Mouse (Mus musculus): ENCODE measurements around the gene Flg2. TPM values are rescaled to one million over a fixed set of nuclear protein-coding genes. Genes with fewer than 3 reads are reported as not detected.

Flg2 gene
- polyA plus RNA-seq (2014; fragmentation: Nextera tagmentation; extraction: Ambion mirVana), result not detected in 2 replicates

- no peak within 1 kb of the TSS for H3K4me2 ChIP-seq (ENCODE audit: low read depth, low read length)
- H3K27ac ChIP-seq (replicated peaks; ENCODE audit: low read depth, low read length), result no peak within 1 kb of the TSS
- ATAC-seq (replicated peaks; ENCODE audit: insufficient number of reproducible peaks, low FRiP score, low TSS enrichment, low read depth) (no peak), DNase-seq (ENCODE audit: low spot score) (no peak)
- WGBS, result 87% methylated on average over 3 of the region's 3 CpGs
- H3K27me3 ChIP-seq (ENCODE audit: control insufficient read depth, insufficient read depth, low read length), result no peaks in the 10 kb centered on the region
- H3K9ac ChIP-seq (replicated peaks; ENCODE audit: low read length), result no peak within 1 kb of the TSS
- no peak within 1 kb of the TSS for H3K4me3 ChIP-seq (ENCODE audit: low read depth, low read length)
- no peaks in the 10 kb centered on the region for H3K36me3 ChIP-seq (replicated peaks; ENCODE audit: control insufficient read depth, insufficient read depth, low read depth, low read length)
- no peaks in the 10 kb centered on the region for H3K9me3 ChIP-seq (replicated peaks; ENCODE audit: control insufficient read depth, low read length)
- no peaks in the 10 kb centered on the region for H3K4me1 ChIP-seq (ENCODE audit: control insufficient read depth, insufficient read depth, low read length)
Observed at GRCm38 (mm10) chr3:93196978-93197377, at the start of gene Flg2. Gene Flg2, plus strand, starts transcription at chr3:93197278.

DNA sequence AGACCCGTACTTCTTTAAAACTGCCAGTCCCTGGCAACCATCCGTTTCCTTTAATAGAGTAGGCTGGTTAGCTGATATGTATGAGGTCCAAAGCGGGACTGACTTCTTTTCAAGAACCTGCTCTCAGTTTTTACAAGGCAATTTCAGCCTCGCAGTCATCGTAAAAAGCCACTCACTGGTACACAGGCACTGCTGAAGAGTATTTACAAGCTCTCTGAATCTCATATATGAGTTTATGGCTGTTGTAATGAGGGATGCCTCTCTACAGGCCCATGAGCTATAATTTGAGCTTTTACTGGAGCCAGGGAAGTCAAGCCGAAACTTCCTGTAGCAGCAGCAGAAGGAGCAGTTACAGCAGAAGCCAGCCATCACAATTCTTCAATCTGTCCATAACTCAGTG lies 34.6 kb upstream of the Flg2 start:
- ATAC-seq (replicated peaks; ENCODE audit: insufficient number of reproducible peaks, low FRiP score, low TSS enrichment, low read depth) (no peak), DNase-seq (ENCODE audit: low spot score) (no peak)

GRCm38 (mm10) chr3:93162996-93163592 lies 34.0 kb upstream of the Flg2 start:
- 57% methylated on average over 1 of the region's 1 CpGs for WGBS
- Histone ChIP-seq H3K27me3 (ENCODE audit: control insufficient read depth, insufficient read depth, low read length) (no peaks in the 10 kb centered on the region), H3K9me3 (replicated peaks; ENCODE audit: control insufficient read depth, low read length) (no peaks in the 10 kb centered on the region), H3K27ac (replicated peaks; ENCODE audit: low read depth, low read length) (no peak overlapping the region), H3K4me1 (ENCODE audit: control insufficient read depth, insufficient read depth, low read length) (no peaks in the 10 kb centered on the region), H3K36me3 (replicated peaks; ENCODE audit: control insufficient read depth, insufficient read depth, low read depth, low read length) (no peaks in the 10 kb centered on the region), H3K4me3 (ENCODE audit: low read depth, low read length) (no peak overlapping the region), H3K4me2 (ENCODE audit: low read depth, low read length) (no peak overlapping the region), H3K9ac (replicated peaks; ENCODE audit: low read length) (no peak overlapping the region)
- DNase-seq (ENCODE audit: low spot score) (no peak), ATAC-seq (replicated peaks; ENCODE audit: insufficient number of reproducible peaks, low FRiP score, low TSS enrichment, low read depth) (no peak)

More for the DNA sequence above, 34.6 kb upstream of the Flg2 start:
- no peak overlapping the region for H3K4me2 ChIP-seq (ENCODE audit: low read depth, low read length)
- no peak overlapping the region for H3K27ac ChIP-seq (replicated peaks; ENCODE audit: low read depth, low read length)
- 91% methylated on average over 6 of the region's 6 CpGs for WGBS
- H3K9ac ChIP-seq (replicated peaks; ENCODE audit: low read length), result no peak overlapping the region
- H3K27me3 ChIP-seq (ENCODE audit: control insufficient read depth, insufficient read depth, low read length), result no peaks in the 10 kb centered on the region
- no peaks in the 10 kb centered on the region for H3K4me1 ChIP-seq (ENCODE audit: control insufficient read depth, insufficient read depth, low read length)
- H3K9me3 ChIP-seq (replicated peaks; ENCODE audit: control insufficient read depth, low read length), result no peaks in the 10 kb centered on the region
- no peaks in the 10 kb centered on the region for H3K36me3 ChIP-seq (replicated peaks; ENCODE audit: control insufficient read depth, insufficient read depth, low read depth, low read length)
- no peak overlapping the region for H3K4me3 ChIP-seq (ENCODE audit: low read depth, low read length)

GRCm38 (mm10) chr3:93180856-93181255 lies 16.2 kb upstream of the Flg2 start:
- Histone ChIP-seq H3K4me2 (ENCODE audit: low read depth, low read length) (no peak overlapping the region), H3K36me3 (replicated peaks; ENCODE audit: control insufficient read depth, insufficient read depth, low read depth, low read length) (no peaks in the 10 kb centered on the region), H3K4me1 (ENCODE audit: control insufficient read depth, insufficient read depth, low read length) (no peaks in the 10 kb centered on the region), H3K27ac (replicated peaks; ENCODE audit: low read depth, low read length) (no peak overlapping the region), H3K4me3 (ENCODE audit: low read depth, low read length) (no peak overlapping the region), H3K9me3 (replicated peaks; ENCODE audit: control insufficient read depth, low read length) (no peaks in the 10 kb centered on the region), H3K27me3 (ENCODE audit: control insufficient read depth, insufficient read depth, low read length) (no peaks in the 10 kb centered on the region), H3K9ac (replicated peaks; ENCODE audit: low read length) (no peak overlapping the region)
- 91% methylated on average over 4 of the region's 4 CpGs for WGBS
- ATAC-seq (replicated peaks; ENCODE audit: insufficient number of reproducible peaks, low FRiP score, low TSS enrichment, low read depth) (no peak), DNase-seq (ENCODE audit: low spot score) (no peak)

DNA sequence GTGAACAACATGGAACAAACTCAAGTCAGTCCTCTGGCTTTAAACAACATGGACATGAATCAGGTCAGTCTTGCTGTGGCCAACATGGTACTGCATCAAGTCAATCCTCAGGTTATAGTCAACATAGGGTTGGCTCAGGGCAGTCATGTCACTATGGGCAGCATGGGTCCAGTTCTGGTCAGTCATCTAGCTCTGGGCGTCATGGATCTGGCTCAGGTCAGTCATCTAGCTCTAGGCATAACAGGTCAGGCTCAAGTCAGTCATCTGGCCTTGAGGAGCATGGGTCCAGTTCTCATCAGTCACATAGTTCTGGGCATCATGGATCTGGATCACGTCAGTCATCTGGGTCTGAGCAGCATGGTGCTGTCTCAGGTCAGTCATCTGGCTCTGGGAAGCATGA lies 4.9 kb downstream of the Flg2 start:
- Histone ChIP-seq H3K9me3 (replicated peaks; ENCODE audit: control insufficient read depth, low read length) (no peaks in the 10 kb centered on the region), H3K9ac (replicated peaks; ENCODE audit: low read length) (no peak overlapping the region), H3K27ac (replicated peaks; ENCODE audit: low read depth, low read length) (no peak overlapping the region), H3K36me3 (replicated peaks; ENCODE audit: control insufficient read depth, insufficient read depth, low read depth, low read length) (no peaks in the 10 kb centered on the region), H3K27me3 (ENCODE audit: control insufficient read depth, insufficient read depth, low read length) (no peaks in the 10 kb centered on the region), H3K4me3 (ENCODE audit: low read depth, low read length) (no peak overlapping the region), H3K4me2 (ENCODE audit: low read depth, low read length) (no peak overlapping the region), H3K4me1 (ENCODE audit: control insufficient read depth, insufficient read depth, low read length) (no peaks in the 10 kb centered on the region)
- DNase-seq (ENCODE audit: low spot score), result no peak
- WGBS, result 75% methylated on average over 2 of the region's 2 CpGs
- no peak; the same call in 1 of the 2 replicates for ATAC-seq (replicated peaks; ENCODE audit: insufficient number of reproducible peaks, low FRiP score, low TSS enrichment, low read depth)

- ATAC-seq (replicated peaks; ENCODE audit: insufficient number of reproducible peaks, low FRiP score, low TSS enrichment, low read depth), result no peak
- whole genome bisulfite sequencing, result 91% methylated on average over 4 of the region's 4 CpGs
- Histone ChIP-seq H3K4me3 (ENCODE audit: low read depth, low read length) (no peak overlapping the region), H3K9me3 (replicated peaks; ENCODE audit: control insufficient read depth, low read length) (no peaks in the 10 kb centered on the region), H3K27me3 (ENCODE audit: control insufficient read depth, insufficient read depth, low read length) (no peaks in the 10 kb centered on the region), H3K36me3 (replicated peaks; ENCODE audit: control insufficient read depth, insufficient read depth, low read depth, low read length) (no peaks in the 10 kb centered on the region), H3K9ac (replicated peaks; ENCODE audit: low read length) (no peak overlapping the region), H3K4me2 (ENCODE audit: low read depth, low read length) (no peak overlapping the region), H3K27ac (replicated peaks; ENCODE audit: low read depth, low read length) (no peak overlapping the region), H3K4me1 (ENCODE audit: control insufficient read depth, insufficient read depth, low read length) (no peaks in the 10 kb centered on the region)
- no peak for DNase-seq (ENCODE audit: low spot score)
Observed at GRCm38 (mm10) chr3:93202499-93202898, 5.4 kb downstream of the Flg2 start.

Other genes starting within 250 kb of the Flg2 start
- gene Lce3d, start 239.9 kb upstream of the Flg2 start, polyA plus RNA-seq (2014; fragmentation: Nextera tagmentation; extraction: Ambion mirVana), result not detected in 2 replicates
- not detected in 2 replicates for gene Lce3e, start 230.2 kb upstream of the Flg2 start, polyA plus RNA-seq (2014; fragmentation: Nextera tagmentation; extraction: Ambion mirVana)
- gene Lce3f, start 205.1 kb upstream of the Flg2 start, polyA plus RNA-seq (2014; fragmentation: Nextera tagmentation; extraction: Ambion mirVana), result not detected in 2 replicates
- 0.70 TPM in 1 of 2 replicates, not detected in the other for gene Crct1, start 181.6 kb upstream of the Flg2 start, polyA plus RNA-seq (2014; fragmentation: Nextera tagmentation; extraction: Ambion mirVana)
- gene Lce1m, start 178.2 kb upstream of the Flg2 start, polyA plus RNA-seq (2014; fragmentation: Nextera tagmentation; extraction: Ambion mirVana), result not detected in 2 replicates
- gene Gm4858, start 128.5 kb upstream of the Flg2 start, polyA plus RNA-seq (2014; fragmentation: Nextera tagmentation; extraction: Ambion mirVana), result not detected in 2 replicates
- not detected in 2 replicates for gene Crnn, start 52.5 kb upstream of the Flg2 start, polyA plus RNA-seq (2014; fragmentation: Nextera tagmentation; extraction: Ambion mirVana)
- not detected in 2 replicates for gene Flg, start 76.2 kb downstream of the Flg2 start, polyA plus RNA-seq (2014; fragmentation: Nextera tagmentation; extraction: Ambion mirVana)
- not detected in 2 replicates for gene Hrnr, start 122.5 kb downstream of the Flg2 start, polyA plus RNA-seq (2014; fragmentation: Nextera tagmentation; extraction: Ambion mirVana)
- gene Rptn, start 196.4 kb downstream of the Flg2 start, polyA plus RNA-seq (2014; fragmentation: Nextera tagmentation; extraction: Ambion mirVana), result not detected in 2 replicates
- 0.42 TPM in 2 replicates for gene Tchh, start 245.1 kb downstream of the Flg2 start, polyA plus RNA-seq (2014; fragmentation: Nextera tagmentation; extraction: Ambion mirVana)

All from embryonic facial prominence, embryonic 11.5 days (tissue).